Mouse (Mus musculus) kidney, postnatal 25 days (tissue): Measurements from ENCODE around the gene Csmd2.

Experiments used
- DNase-seq, 2 experiments: peaks; one replicate each; pipeline ENCODE4 v3.0.0; 2021; ENCODE audit warnings: mixed read lengths in 2 of 2

Gene Csmd2

GRCm38 (mm10) chr4:127987784-127988455 lies at the start of gene Csmd2:
Gene Csmd2, plus strand, starts transcription at chr4:127987857.
- DNase-seq = no peak

- no peak for DNase-seq
These were observed 40.0 kb upstream of the Csmd2 start for GRCm38 (mm10) chr4:127947696-127948095.

GRCm38 (mm10) chr4:127953006-127953710 lies 34.5 kb upstream of the Csmd2 start:
- DNase-seq = no peak

GRCm38 (mm10) chr4:127969101-127969500 lies 18.6 kb upstream of the Csmd2 start:
- no peak for DNase-seq

GRCm38 (mm10) chr4:127970018-127970421 lies 17.6 kb upstream of the Csmd2 start:
- DNase-seq = peak in 1 of 2 experiments; percentile 43

- DNase-seq = no peak
These were observed 16.5 kb upstream of the Csmd2 start, which contains the start of gene CK137956 for GRCm38 (mm10) chr4:127970901-127971868. Gene CK137956, minus strand, starts transcription at chr4:127970951.

- DNase-seq = no peak
These were observed 14.7 kb upstream of the Csmd2 start for GRCm38 (mm10) chr4:127972976-127973375.

GRCm38 (mm10) chr4:127981125-127981524 lies 6.5 kb upstream of the Csmd2 start:
- no peak for DNase-seq

- no peak for DNase-seq
These were observed 3.2 kb upstream of the Csmd2 start for GRCm38 (mm10) chr4:127984426-127984825.

GRCm38 (mm10) chr4:127985874-127986273 lies 1.8 kb upstream of the Csmd2 start:
- no peak for DNase-seq

- no peak for DNase-seq
These were observed 1.1 kb upstream of the Csmd2 start for GRCm38 (mm10) chr4:127986491-127987075.

- no peak for DNase-seq
These were observed 387 bp upstream of the Csmd2 start for GRCm38 (mm10) chr4:127987270-127987669.

GRCm38 (mm10) chr4:127988526-127989180 lies 996 bp downstream of the Csmd2 start:
- DNase-seq = no peak

GRCm38 (mm10) chr4:127989347-127989995 lies 1.8 kb downstream of the Csmd2 start:
- no peak for DNase-seq

GRCm38 (mm10) chr4:127999281-127999680 lies 11.6 kb downstream of the Csmd2 start:
- DNase-seq = peak; percentile 43 to 65

- no peak for DNase-seq
These were observed 15.0 kb downstream of the Csmd2 start for GRCm38 (mm10) chr4:128002638-128003101.

- DNase-seq = no peak
These were observed 17.3 kb downstream of the Csmd2 start for GRCm38 (mm10) chr4:128004797-128005452.

- DNase-seq = no peak
These were observed 31.8 kb downstream of the Csmd2 start for GRCm38 (mm10) chr4:128019465-128019864.

- no peak for DNase-seq
These were observed 40.6 kb downstream of the Csmd2 start for GRCm38 (mm10) chr4:128028294-128028693.

GRCm38 (mm10) chr4:128041901-128042300 lies 54.2 kb downstream of the Csmd2 start:
- no peak for DNase-seq

GRCm38 (mm10) chr4:128042626-128043025 lies 55.0 kb downstream of the Csmd2 start:
- peak in 1 of 2 experiments; percentile 34 for DNase-seq
